Mouse (Mus musculus): ENCODE results near the gene Ubap1.

- TF ChIP-seq EP300 (IDR thresholded peaks at IDR 0.05; ENCODE audit: low read depth), result no peak
- TF ChIP-seq CTCF (IDR thresholded peaks at IDR 0.05; ENCODE audit: low read depth), result no peak
These were observed 39.8 kb downstream of the Ubap1 start for GRCm38 (mm10) chr4:41388616-41389015.

Measured in heart, postnatal 0 days (tissue).